Mouse (Mus musculus): Measurements from ENCODE around the gene Ipo5. TPM values are rescaled to one million over a fixed set of nuclear protein-coding genes. Genes with fewer than 3 reads are reported as not detected.

The Ipo5 gene
- 2.5 and 3.6 TPM in 2 replicates for polyA plus RNA-seq (2012; rRNA removed)

GRCm38 (mm10) chr14:120910733-120911324, at the start of gene Ipo5:
Gene Ipo5, plus strand, starts transcription at chr14:120911224.

Other genes starting within 250 kb of the Ipo5 start
- 5.0 and 5.3 TPM in 2 replicates for gene Farp1, start 124.0 kb downstream of the Ipo5 start, polyA plus RNA-seq (2012; rRNA removed)

All from stomach, adult 2 months (tissue).